ENCODE assay signal across 17 mouse cellular contexts in the genomic region with DNA sequence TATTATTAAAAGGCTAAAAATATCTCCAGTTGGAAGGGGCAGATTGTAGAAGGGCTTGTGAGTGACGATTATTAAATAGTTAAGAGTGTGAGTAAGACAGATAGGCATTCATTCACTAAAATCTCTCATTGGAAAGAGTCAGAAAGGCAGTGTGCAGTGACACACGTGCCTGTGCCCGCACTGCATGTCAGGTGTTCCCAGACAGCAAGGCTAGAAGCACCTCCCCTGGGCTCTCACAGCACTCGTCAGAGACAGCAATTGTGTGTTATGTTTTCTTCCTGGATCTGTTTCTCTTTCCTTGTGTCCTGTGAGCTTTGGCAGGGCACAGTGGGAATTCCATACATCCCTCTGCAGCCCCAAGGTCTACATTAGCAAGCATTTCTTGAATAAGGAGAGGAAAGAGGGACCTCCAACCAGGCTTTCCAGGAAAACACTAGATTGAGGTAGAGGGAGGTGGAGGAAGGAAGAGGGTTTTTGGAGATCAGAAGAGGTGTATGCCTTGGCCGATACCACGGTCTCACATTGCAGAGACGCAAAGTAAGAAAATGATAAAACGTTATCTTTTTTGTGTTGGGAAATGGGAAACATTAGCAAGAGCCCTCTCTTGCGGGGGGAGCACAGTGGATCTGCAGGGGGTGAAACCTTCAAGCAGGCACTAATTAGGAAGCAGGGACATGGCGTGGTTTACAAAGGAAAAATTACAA. TPM values are rescaled to one million over a fixed set of nuclear protein-coding genes. Genes with fewer than 3 reads are reported as not detected.
DNase-seq lines count a peak whose midpoint lies in the region; ATAC-seq and TF ChIP-seq lines count a peak whose summit lies in the region.
"Had no signal": no experiment of that assay in that cellular context is flagged by ENCODE, and none has a peak within 500 bp of the region (broad histone marks: within the 10 kb centered on the region; RNA-seq: fewer than 3 reads in every experiment).

No protein-coding gene starts in this region.

- WGBS in heart, embryonic 13.5 days, result 38% methylated on average over 10 of the region's 10 CpGs
- 37% methylated on average over 10 of the region's 10 CpGs for WGBS in liver, embryonic 13.5 days (ENCODE audit: insufficient replicate concordance)

- TF ChIP-seq CTCF in bone marrow macrophage, adult 2 months (IDR thresholded peaks at IDR 0.05; ENCODE audit: low read depth, low read length), result no peak

- no peak for TF ChIP-seq POLR2A in bone marrow macrophage, adult 2 months (IDR thresholded peaks at IDR 0.05; ENCODE audit: borderline replicate concordance, low read depth, low read length)

- H3K9ac ChIP-seq in heart, embryonic 13.5 days, result peak overlapping the region; percentile 65
- peak overlapping the region; percentile 40; the same call in 1 of the 2 replicates for H3K9ac ChIP-seq in liver, embryonic 13.5 days
- H3K9ac ChIP-seq: embryonic facial prominence, embryonic 13.5 days; midbrain, embryonic 12.5 days had no signal

- DNase-seq in heart, postnatal 14 days, result no peak
- DNase-seq in liver, embryonic 13.5 days, result no peak
- peak; percentile 61 to 65 for DNase-seq in thymus, postnatal 10 days (ENCODE audit: low spot score in 2 of 2)
- no peak for DNase-seq in right cerebral cortex, postnatal 25 days
- DNase-seq in embryo, embryonic 10 days (ENCODE audit: low spot score), result no peak
- no peak for DNase-seq in left cerebral cortex, adult 8-10 months (ENCODE audit: low spot score in 2 of 2)
- DNase-seq: adrenal gland, postnatal 36 days; B cell, adult 2 months; kidney, postnatal 14 days had no signal

- peak overlapping the region; percentile 43 for H3K4me2 ChIP-seq in heart, embryonic 13.5 days
- H3K4me2 ChIP-seq in liver, embryonic 13.5 days, result peak overlapping the region; percentile 46
- H3K4me2 ChIP-seq: embryonic facial prominence, embryonic 13.5 days; midbrain, embryonic 12.5 days had no signal

- ATAC-seq in heart, embryonic 13.5 days (ENCODE audit: extremely low read depth, insufficient number of reproducible peaks, low FRiP score, low TSS enrichment), result no peak
- peak; percentile 49 for ATAC-seq in liver, embryonic 13.5 days (ENCODE audit: low read depth)
- ATAC-seq: forebrain, embryonic 14.5 days; intestine, embryonic 16.5 days had no signal

- no peak overlapping the region for H3K4me3 ChIP-seq in heart, embryonic 13.5 days
- H3K4me3 ChIP-seq in bone marrow macrophage, adult 2 months (ENCODE audit: insufficient read depth, low read length), result no peak overlapping the region
- no peak overlapping the region for H3K4me3 ChIP-seq in liver, embryonic 13.5 days (replicated peaks)
- H3K4me3 ChIP-seq: embryonic facial prominence, embryonic 13.5 days; hindbrain, embryonic 10.5 days; midbrain, embryonic 12.5 days; myocyte had no signal

- no peaks in the 10 kb centered on the region for H3K27me3 ChIP-seq in heart, embryonic 13.5 days (replicated peaks)
- H3K27me3 ChIP-seq in liver, embryonic 13.5 days, result no peaks in the 10 kb centered on the region
- H3K27me3 ChIP-seq: embryonic facial prominence, embryonic 13.5 days; midbrain, embryonic 12.5 days had no signal

- intact Hi-C loops in heart, postnatal 14 days (cut with DNase I), result no loop called here

- H3K9me3 ChIP-seq in heart, embryonic 13.5 days, result no peaks in the 10 kb centered on the region
- no peaks in the 10 kb centered on the region for H3K9me3 ChIP-seq in liver, embryonic 13.5 days (replicated peaks)
- H3K9me3 ChIP-seq: embryonic facial prominence, embryonic 13.5 days; hindbrain, embryonic 10.5 days; midbrain, embryonic 12.5 days had no signal

- no peaks in the 10 kb centered on the region for H3K36me3 ChIP-seq in heart, embryonic 13.5 days
- H3K36me3 ChIP-seq in liver, embryonic 13.5 days, result no peaks in the 10 kb centered on the region
- H3K36me3 ChIP-seq: embryonic facial prominence, embryonic 13.5 days; hindbrain, embryonic 10.5 days; midbrain, embryonic 12.5 days had no signal

- peaks cover 41% of the 10 kb centered on the region for H3K4me1 ChIP-seq in heart, embryonic 13.5 days
- peaks cover 19% of the 10 kb centered on the region for H3K4me1 ChIP-seq in bone marrow macrophage, adult 2 months (ENCODE audit: control insufficient read depth, insufficient read depth, low read length)
- H3K4me1 ChIP-seq in liver, embryonic 13.5 days (replicated peaks), result peaks cover 39% of the 10 kb centered on the region
- H3K4me1 ChIP-seq: hindbrain, embryonic 10.5 days; midbrain, embryonic 12.5 days had no signal

- H3K27ac ChIP-seq in heart, embryonic 13.5 days (replicated peaks), result peak overlapping the region; percentile 58
- 0 out of 2 replicates have a peak overlapping the region, but pooled peaks have one; percentile 37 for H3K27ac ChIP-seq in bone marrow macrophage, adult 2 months (ENCODE audit: insufficient read depth, low read depth, low read length)
- H3K27ac ChIP-seq in liver, embryonic 13.5 days, result peak overlapping the region; percentile 72
- H3K27ac ChIP-seq: embryonic facial prominence, embryonic 13.5 days; hindbrain, embryonic 10.5 days; midbrain, embryonic 12.5 days had no signal

RNA-seq across cellular contexts. Expression of a gene that starts 49.2 kb away (rescaled TPM):
- 29.4 and 30.1 TPM in 2 replicates for polyA plus RNA-seq in heart, embryonic 13.5 days (2015; fragmentation: Nextera tagmentation; extraction: Ambion mirVana)
- 10 to 100 TPM; 17.6 to 19.6 TPM for total RNA-seq in heart, postnatal 14 days (2021)
- 14.8 and 15.4 TPM in 2 replicates for polyA plus RNA-seq in bone marrow macrophage, adult 2 months (2012; ENCODE audit: insufficient read depth, insufficient read length, missing spikeins)
- 24.2 and 28.6 TPM in 2 replicates for polyA plus RNA-seq in liver, embryonic 13.5 days (2015; fragmentation: Nextera tagmentation; extraction: Ambion mirVana)
- 10 to 100 TPM; 39.9 to 45.5 (median 41.6) TPM for total RNA-seq in left cerebral cortex, adult 8-10 months (2022)

RNA-seq across cellular contexts. Expression of a gene that starts 49.4 kb away (rescaled TPM):
- 675 and 751 TPM in 2 replicates for polyA plus RNA-seq in heart, embryonic 13.5 days (2015; fragmentation: Nextera tagmentation; extraction: Ambion mirVana)
- total RNA-seq in heart, postnatal 14 days (2021), result 100 to 1,000 TPM; 119 to 130 TPM
- polyA plus RNA-seq in bone marrow macrophage, adult 2 months (2012; ENCODE audit: insufficient read depth, insufficient read length, missing spikeins), result 89.1 and 109 TPM in 2 replicates
- 678 and 901 TPM in 2 replicates for polyA plus RNA-seq in liver, embryonic 13.5 days (2015; fragmentation: Nextera tagmentation; extraction: Ambion mirVana)
- total RNA-seq in left cerebral cortex, adult 8-10 months (2022), result 100 to 1,000 TPM; 120 to 137 (median 132) TPM

Comparison
In these comparisons a context has a peak if more than half of its experiments do, and no peak if none do; other contexts are left out.
1. DNase-seq: peak in thymus, postnatal 10 days (2 of 2); none in heart, postnatal 14 days (0 of 2), liver, embryonic 13.5 days (single experiment), right cerebral cortex, postnatal 25 days (single experiment), embryo, embryonic 10 days (single experiment) and left cerebral cortex, adult 8-10 months (0 of 2).
2. Peak in every context shown above with its lines, with median percentiles within 50 percentile points of each other: H3K27ac ChIP-seq.